Mouse (Mus musculus) MEL (cell line): ENCODE results near the gene Phlda3.

Experiments
- CTCF ChIP-seq, 3 experiments: IDR thresholded peaks in 2 of 3; conservative IDR thresholded peaks in 1 of 3; 2 replicates each; pipeline ENCODE4 v1.5.1; 2011 to 2012; ENCODE audit warnings: low read length in 3 of 3, low read depth in 2 of 3, mild to moderate bottlenecking in 2 of 3, improper control_type of control experiment in 1 of 3, inconsistent platforms in 1 of 3, mixed read lengths in 1 of 3, moderate library complexity in 1 of 3; ENCODE audit not compliant: control insufficient read depth in 1 of 3, insufficient read depth in 1 of 3, poor library complexity in 1 of 3, severe bottlenecking in 1 of 3
- JUND ChIP-seq: IDR thresholded peaks from 2 replicates; pipeline ENCODE4 v1.6.1; 2011; ENCODE audit warnings: low read depth, mild to moderate bottlenecking, improper control_type of control experiment, low read length
- MEF2A ChIP-seq: IDR thresholded peaks from 2 replicates; pipeline ENCODE4 v1.6.1; 2014; ENCODE audit warnings: low read depth, mild to moderate bottlenecking, inconsistent platforms, low read length, improper control_type of control experiment; ENCODE audit not compliant: poor library complexity, insufficient replicate concordance, severe bottlenecking; ENCODE audit errors: extremely low read depth
- POLR2AphosphoS2 ChIP-seq: IDR thresholded peaks from 2 replicates; pipeline ENCODE4 v1.6.1; 2011; ENCODE audit warnings: low read length, improper control_type of control experiment
- POLR2AphosphoS5 ChIP-seq: IDR thresholded peaks from 2 replicates; pipeline ENCODE4 v1.6.1; 2012; ENCODE audit warnings: low read depth, borderline replicate concordance, mild to moderate bottlenecking, inconsistent platforms, low read length, moderate library complexity, mixed read lengths
- USF1 ChIP-seq: IDR thresholded peaks from 2 replicates; pipeline ENCODE4 v1.6.1; 2014; ENCODE audit warnings: low read depth, mild to moderate bottlenecking, inconsistent platforms, low read length, improper control_type of control experiment, moderate library complexity
- ZMIZ1 ChIP-seq: IDR thresholded peaks from 2 replicates; pipeline ENCODE4 v1.6.1; 2012; ENCODE audit warnings: low read depth, mild to moderate bottlenecking, inconsistent platforms, low read length, improper control_type of control experiment, moderate library complexity
- ZNF384 ChIP-seq: IDR thresholded peaks from 2 replicates; pipeline ENCODE4 v1.6.1; 2012; ENCODE audit warnings: low read depth, mild to moderate bottlenecking, inconsistent platforms, low read length, improper control_type of control experiment

GRCm38 (mm10) chr1:135771573-135771970, 5.7 kb downstream of the Phlda3 start:
- TF ChIP-seq USF1 (no peak), ZNF384 (no peak), MEF2A (no peak), ZMIZ1 (no peak), CTCF (IDR thresholded peaks at IDR 0.05 in 2 of 3, conservative IDR thresholded peaks at IDR 0.05 in 1 of 3; ENCODE audit: control insufficient read depth in 1 of 3, insufficient read depth in 1 of 3, low read depth in 2 of 3, low read length in 3 of 3, poor library complexity in 1 of 3, severe bottlenecking in 1 of 3) (no peak), POLR2AphosphoS5 (no peak), POLR2AphosphoS2 (no peak), JUND (no peak)
